Mouse (Mus musculus) CD4-positive, CD25-positive, alpha-beta regulatory T cell, adult 4 months (primary cell): Measurements from ENCODE around the gene Aqp5. TPM values are rescaled to one million over a fixed set of nuclear protein-coding genes. Genes with fewer than 3 reads are reported as not detected.
A peak's percentile ranks its signal among the peaks of the same experiment; 100 is the strongest.

Source experiments
- ATAC-seq: one replicate; pipeline ENCODE4 v1.8.0; 2017
- polyA plus RNA-seq, 2 experiments: library from polyadenylated mRNA; unstranded; fragments of 100-300 nt; shearing (Covaris generic); gene quantifications; one replicate each; pipeline ENCODE4 v1.2.1; 2017

Aqp5 gene
- polyA plus RNA-seq, 2 experiments from 2014 or later = not detected

DNA sequence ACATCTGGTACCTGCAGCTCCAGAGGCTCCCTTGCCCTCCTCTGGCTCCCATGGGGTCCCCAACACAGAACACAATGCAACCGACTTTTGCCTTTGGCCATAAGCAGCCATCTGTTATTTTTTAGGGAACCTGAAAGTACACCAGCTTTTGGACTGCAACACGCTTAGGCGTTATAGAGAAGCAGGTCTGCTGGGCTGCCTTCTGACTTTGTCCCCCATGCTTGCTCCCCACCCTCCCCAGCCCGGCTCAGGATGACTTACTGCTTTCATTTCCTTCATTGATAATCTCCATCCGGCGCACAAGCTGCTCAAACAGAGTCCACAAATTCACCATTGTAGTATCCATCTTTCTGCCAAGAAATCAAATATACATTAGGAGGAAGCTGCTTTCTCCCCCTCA, 52.0 kb downstream of the Aqp5 start:
- ATAC-seq = no peak

DNA sequence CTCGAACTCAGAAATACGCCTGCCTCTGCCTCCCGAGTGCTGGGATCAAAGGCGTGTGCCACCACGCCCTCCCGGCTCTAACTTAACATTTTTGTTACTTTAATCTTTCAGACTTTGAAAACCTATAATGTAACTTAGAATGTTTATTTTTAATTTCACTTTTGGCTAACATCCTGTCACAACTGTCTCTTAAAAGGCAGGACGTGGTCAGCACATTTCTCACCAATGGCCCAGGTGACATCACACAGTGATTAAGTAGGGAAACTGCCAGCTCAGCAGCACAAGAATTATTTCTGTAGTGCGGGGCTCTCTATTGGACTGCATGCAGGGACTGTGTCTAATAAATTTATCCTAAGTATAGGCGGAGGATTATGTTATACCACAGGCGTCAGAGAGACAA, 53.2 kb downstream of the Aqp5 start:
- ATAC-seq = peak; percentile 87

Other genes with a start within 250 kb of the Aqp5 start
- gene Fmnl3, start 220.3 kb upstream of the Aqp5 start, polyA plus RNA-seq = 10 to 100 TPM in 1 of 2 experiments, 1 to 10 TPM in 1; 7.7 to 16.0 TPM
- gene Tmbim6, start 197.9 kb upstream of the Aqp5 start, polyA plus RNA-seq = 1,000 to 10,000 TPM; 1,029 to 1,509 TPM
- gene Nckap5l, start 133.0 kb upstream of the Aqp5 start, polyA plus RNA-seq = 1 to 10 TPM; 1.2 to 2.3 TPM
- 10 to 100 TPM; 27.9 to 41.0 TPM for gene Bcdin3d, start 116.1 kb upstream of the Aqp5 start, polyA plus RNA-seq
- under 1 TPM in 1 of 2 experiments, not detected in 1; 0.03 TPM for gene Faim2, start 62.6 kb upstream of the Aqp5 start, polyA plus RNA-seq
- not detected for gene Aqp2, start 11.7 kb upstream of the Aqp5 start, polyA plus RNA-seq
- gene Aqp6, start 10.6 kb downstream of the Aqp5 start, polyA plus RNA-seq = not detected
- gene Racgap1, start 60.9 kb downstream of the Aqp5 start, polyA plus RNA-seq = 10 to 100 TPM; 17.6 to 18.2 TPM
- under 1 TPM in 1 of 2 experiments, not detected in 1; 0.52 TPM for gene Asic1, start 79.6 kb downstream of the Aqp5 start, polyA plus RNA-seq
- gene Smarcd1, start 111.3 kb downstream of the Aqp5 start, polyA plus RNA-seq = 10 to 100 TPM; 10.0 to 14.8 TPM
- gene Gm17349, start 114.7 kb downstream of the Aqp5 start, polyA plus RNA-seq = not detected
- under 1 TPM in 1 of 2 experiments, not detected in 1; 0.41 TPM for gene Gpd1, start 126.7 kb downstream of the Aqp5 start, polyA plus RNA-seq
- 100 to 1,000 TPM; 139 to 168 TPM for gene Cox14, start 134.8 kb downstream of the Aqp5 start, polyA plus RNA-seq
- 10 to 100 TPM; 54.4 to 64.6 TPM for gene Cers5, start 182.1 kb downstream of the Aqp5 start, polyA plus RNA-seq